Mouse (Mus musculus): ENCODE results near the gene Gdf15.

- TF ChIP-seq CTCF (IDR thresholded peaks at IDR 0.05; ENCODE audit: borderline replicate concordance, insufficient read depth, low read length) (no peak), POLR2A (IDR thresholded peaks at IDR 0.05; ENCODE audit: low read depth, low read length) (no peak)
Observed at GRCm38 (mm10) chr8:70635527-70635926, 3.3 kb upstream of the Gdf15 start.
